Mouse (Mus musculus) Muller cell, postnatal 12 days (primary cell): ENCODE measurements around the gene Lrfn4.

Experiments used
- DNase-seq: peaks from one replicate; pipeline ENCODE4 v3.0.0-alpha.2; 2015; ENCODE audit errors: inconsistent ontology term

Lrfn4 gene

GRCm38 (mm10) chr19:4569356-4570236, 45.9 kb downstream of the Lrfn4 start:
- DNase-seq = no peak

- no peak for DNase-seq
Measured at GRCm38 (mm10) chr19:4568832-4569231, 46.6 kb downstream of the Lrfn4 start.

- no peak for DNase-seq
Measured at GRCm38 (mm10) chr19:4567665-4568064, 47.8 kb downstream of the Lrfn4 start.

- no peak for DNase-seq
Measured at GRCm38 (mm10) chr19:4566880-4567279, 48.6 kb downstream of the Lrfn4 start.

- no peak for DNase-seq
Measured at GRCm38 (mm10) chr19:4565678-4566077, 49.8 kb downstream of the Lrfn4 start.
